Mouse (Mus musculus) midbrain, postnatal 0 days (tissue): ENCODE data around the gene Gm36210. TPM values are rescaled to one million over a fixed set of nuclear protein-coding genes. Genes with fewer than 3 reads are reported as not detected.

Source experiments
- ATAC-seq: fragments of 200-750 bp; cut with Nextera tagmentation; 2 replicates; pipeline ENCODE4 v1.8.0; 2017; ENCODE audit warnings: moderate number of reproducible peaks, mild to moderate bottlenecking, moderate TSS enrichment, moderate library complexity; ENCODE audit not compliant: low FRiP score
- DNase-seq: peaks from one replicate; pipeline ENCODE4 v3.0.0-alpha.2; 2015; ENCODE audit warnings: low spot score
- H3K27ac ChIP-seq: fragments of 300-500 bp; sonication (generic); 2 replicates; pipeline ENCODE4 v1.5.1; 2014; ENCODE audit warnings: low read depth, mild to moderate bottlenecking, low read length, mixed read lengths
- H3K27me3 ChIP-seq: fragments of 300-500 bp; sonication (generic); 2 replicates; pipeline ENCODE4 v1.6.1; 2014; ENCODE audit warnings: low read length, control low read depth, mixed read lengths; ENCODE audit not compliant: insufficient read depth
- H3K36me3 ChIP-seq: fragments of 300-500 bp; sonication (generic); 2 replicates; pipeline ENCODE4 v1.6.1; 2014; ENCODE audit warnings: low read length, control low read depth, mixed read lengths; ENCODE audit not compliant: insufficient read depth
- H3K4me1 ChIP-seq: fragments of 300-500 bp; sonication (generic); 2 replicates; pipeline ENCODE4 v1.6.1; 2014; ENCODE audit warnings: mild to moderate bottlenecking, control low read depth, antibody characterized with exemption, low read length, mixed read lengths; ENCODE audit not compliant: insufficient read depth
- H3K4me2 ChIP-seq: fragments of 300-500 bp; sonication (generic); 2 replicates; pipeline ENCODE4 v1.6.1; 2014; ENCODE audit warnings: low read depth, mild to moderate bottlenecking, low read length, mixed read lengths; ENCODE audit not compliant: poor library complexity, severe bottlenecking
- H3K4me3 ChIP-seq: fragments of 300-500 bp; sonication (generic); 2 replicates; pipeline ENCODE4 v1.5.1; 2014; ENCODE audit warnings: low read depth, mild to moderate bottlenecking, low read length, moderate library complexity
- H3K9ac ChIP-seq: fragments of 300-500 bp; sonication (generic); replicated peaks from 2 replicates; pipeline ENCODE4 v1.6.1; 2014; ENCODE audit warnings: mild to moderate bottlenecking, low read length, moderate library complexity, mixed read lengths; ENCODE audit not compliant: poor library complexity, severe bottlenecking
- H3K9me3 ChIP-seq: fragments of 300-500 bp; sonication (generic); 2 replicates; pipeline ENCODE4 v1.6.1; 2016; ENCODE audit warnings: low read length, control low read depth
- CTCF ChIP-seq: IDR thresholded peaks from 2 replicates; pipeline ENCODE4 v1.5.1; 2016; ENCODE audit warnings: antibody characterized with exemption, mild to moderate bottlenecking
- WGBS: fragments of 180-500 bp; shearing (Covaris S2); extraction: QIAGEN DNeasy Blood & Tissue Kit; methylation state at CpG from one replicate; pipeline ENCODE4 v1.1.7; 2014; 5-methylcytosine and 5-hydroxymethylcytosine counted together
- polyA plus RNA-seq: library from polyadenylated mRNA; unstranded; fragments of >200 nt; fragmentation: Nextera tagmentation; extraction: Ambion mirVana; gene quantifications from 2 replicates; pipeline ENCODE4 v1.2.1, GENCODE M21; 2015
- total RNA-seq: library from RNA; depleted of rRNA; stranded (reverse); fragments of >200 nt; gene quantifications from 2 replicates; pipeline ENCODE4 v1.2.3, GENCODE M21; 2014

The Gm36210 gene
- total and polyA plus RNA-seq, 2 experiments from 2014 or later = 0.32 TPM; not detected in 1

- WGBS = 81% methylated on average over 4 of the region's 4 CpGs
- DNase-seq (no peak), ATAC-seq (no peak)
- H3K9ac ChIP-seq = no peak overlapping the region
- no peak overlapping the region for H3K4me3 ChIP-seq
- H3K27ac ChIP-seq = no peak overlapping the region
- no peaks in the 10 kb centered on the region for H3K9me3 ChIP-seq
- H3K27me3 ChIP-seq = no peaks in the 10 kb centered on the region
- H3K4me1 ChIP-seq = no peaks in the 10 kb centered on the region
- no peaks in the 10 kb centered on the region for H3K36me3 ChIP-seq
- TF ChIP-seq CTCF = no peak
- H3K4me2 ChIP-seq = no peak overlapping the region
These were observed 28.0 kb upstream of the Gm36210 start for GRCm38 (mm10) chr7:4934160-4934914.

- Histone ChIP-seq H3K27ac (no peak overlapping the region), H3K27me3 (no peaks in the 10 kb centered on the region), H3K36me3 (no peaks in the 10 kb centered on the region), H3K9ac (no peak overlapping the region), H3K4me1 (no peaks in the 10 kb centered on the region), H3K4me3 (no peak overlapping the region), H3K9me3 (no peaks in the 10 kb centered on the region), H3K4me2 (no peak overlapping the region)
- TF ChIP-seq CTCF = no peak
- DNase-seq = no peak
- no peak for ATAC-seq
- 80% methylated on average over 12 of the region's 12 CpGs for WGBS
These were observed 26.8 kb upstream of the Gm36210 start for GRCm38 (mm10) chr7:4933103-4933502.

- Histone ChIP-seq H3K4me1 (peaks cover 22% of the 10 kb centered on the region; the same call in 1 of the 2 replicates), H3K27ac (no peak overlapping the region), H3K9ac (no peak overlapping the region), H3K4me2 (no peak overlapping the region), H3K9me3 (no peaks in the 10 kb centered on the region), H3K36me3 (no peaks in the 10 kb centered on the region), H3K4me3 (no peak overlapping the region), H3K27me3 (no peaks in the 10 kb centered on the region)
- DNase-seq (no peak), ATAC-seq (no peak)
- TF ChIP-seq CTCF = no peak
- WGBS = 86% methylated on average over 17 of the region's 17 CpGs
These were observed 22.0 kb upstream of the Gm36210 start for GRCm38 (mm10) chr7:4928323-4928722.

GRCm38 (mm10) chr7:4927711-4928110 lies 21.4 kb upstream of the Gm36210 start:
- ATAC-seq (no peak), DNase-seq (no peak)
- Histone ChIP-seq H3K27ac (no peak overlapping the region), H3K9ac (no peak overlapping the region), H3K27me3 (no peaks in the 10 kb centered on the region), H3K4me3 (no peak overlapping the region), H3K4me1 (peaks cover 25% of the 10 kb centered on the region; the same call in 1 of the 2 replicates), H3K9me3 (no peaks in the 10 kb centered on the region), H3K4me2 (no peak overlapping the region), H3K36me3 (no peaks in the 10 kb centered on the region)
- 64% methylated on average over 8 of the region's 8 CpGs for WGBS
- no peak for TF ChIP-seq CTCF

- Histone ChIP-seq H3K4me3 (no peak overlapping the region), H3K4me1 (peaks cover 26% of the 10 kb centered on the region), H3K4me2 (no peak overlapping the region), H3K36me3 (no peaks in the 10 kb centered on the region), H3K9ac (no peak overlapping the region), H3K9me3 (no peaks in the 10 kb centered on the region), H3K27ac (no peak overlapping the region), H3K27me3 (no peaks in the 10 kb centered on the region)
- TF ChIP-seq CTCF = no peak
- 84% methylated on average over 16 of the region's 16 CpGs for WGBS
- ATAC-seq = no peak
- no peak for DNase-seq
These were observed 20.5 kb upstream of the Gm36210 start for GRCm38 (mm10) chr7:4926849-4927248.

- 5% methylated on average over 6 of the region's 6 CpGs for WGBS
These were observed 19.4 kb upstream of the Gm36210 start, which contains the start of gene Ssc5d for GRCm38 (mm10) chr7:4925441-4926381. Ssc5d (plus strand) TSS chr7:4925785.

More at GRCm38 (mm10) chr7:4925441-4926381, 19.4 kb upstream of the Gm36210 start, which contains the start of gene Ssc5d:
- Histone ChIP-seq H3K36me3 (no peaks in the 10 kb centered on the region), H3K9ac (peak within 1 kb of the TSS; percentile 20; the same call in 1 of the 2 replicates), H3K4me1 (peaks cover 35% of the 10 kb centered on the region), H3K27me3 (no peaks in the 10 kb centered on the region), H3K4me2 (peak within 1 kb of the TSS; percentile 88), H3K27ac (peak within 1 kb of the TSS; percentile 99), H3K4me3 (no peak within 1 kb of the TSS), H3K9me3 (no peaks in the 10 kb centered on the region)
- DNase-seq = peak; percentile 47
- ATAC-seq = no peak
- TF ChIP-seq CTCF = no peak
